Mouse (Mus musculus) heart, adult 2 months (tissue): ENCODE results near the gene Ctdsp2.

ENCODE experiments used
- CTCF ChIP-seq: fragments of 200-600 bp; IDR thresholded peaks from 2 replicates; pipeline ENCODE4 v1.8.1; 2022; ENCODE audit warnings: antibody characterized with exemption, mild to moderate bottlenecking, moderate library complexity
- POLR2A ChIP-seq: fragments of 200-500 bp; IDR thresholded peaks from 2 replicates; pipeline ENCODE4 v1.6.1; 2011; ENCODE audit warnings: mild to moderate bottlenecking, low read depth, low read length, control low read depth; ENCODE audit not compliant: insufficient read depth

- no peak for TF ChIP-seq CTCF
- TF ChIP-seq POLR2A = no peak
Observed at GRCm38 (mm10) chr10:126977076-126977475, 1.4 kb upstream of the Ctdsp2 start.
